In genomic region chr9:21724147-21724536, GRCm38 (mm10) we compare ENCODE assay signal across 7 mouse cellular contexts. TPM values are rescaled to one million over a fixed set of nuclear protein-coding genes. Genes with fewer than 3 reads are reported as not detected.
DNase-seq lines count a peak whose midpoint lies in the region; ATAC-seq and TF ChIP-seq lines count a peak whose summit lies in the region.

No protein-coding gene starts in this region.

- WGBS in embryonic facial prominence, embryonic 12.5 days: under 1% methylated on average over 18 of the region's 18 CpGs
- 2% methylated on average over 18 of the region's 18 CpGs for WGBS in heart, adult 2 months
- 0% methylated on average over 18 of the region's 18 CpGs for WGBS in limb, embryonic 13.5 days
- under 1% methylated on average over 18 of the region's 18 CpGs for WGBS in midbrain, embryonic 16.5 days

- peak overlapping the region; percentile 62 for H3K9ac ChIP-seq in embryonic facial prominence, embryonic 12.5 days
- H3K9ac ChIP-seq in heart, adult 2 months (ENCODE audit: low read depth, low read length): peak overlapping the region; percentile 65
- peak overlapping the region; percentile 78 for H3K9ac ChIP-seq in limb, embryonic 13.5 days
- H3K9ac ChIP-seq in midbrain, embryonic 16.5 days (ENCODE audit: low read depth, low read length): peak overlapping the region; percentile 78

- H3K27ac ChIP-seq in embryonic facial prominence, embryonic 12.5 days: peak overlapping the region; percentile 95
- peak overlapping the region; percentile 74 for H3K27ac ChIP-seq in heart, adult 2 months
- H3K27ac ChIP-seq in limb, embryonic 13.5 days: peak overlapping the region; percentile 95
- H3K27ac ChIP-seq in midbrain, embryonic 16.5 days (ENCODE audit: low read length): peak overlapping the region; percentile 93

- no peak for TF ChIP-seq CTCF in heart, adult 2 months (IDR thresholded peaks at IDR 0.05)

- no peaks in the 10 kb centered on the region for H3K9me3 ChIP-seq in embryonic facial prominence, embryonic 12.5 days
- no peaks in the 10 kb centered on the region for H3K9me3 ChIP-seq in limb, embryonic 13.5 days
- H3K9me3 ChIP-seq in midbrain, embryonic 16.5 days (replicated peaks; ENCODE audit: control insufficient read depth, low read length, poor library complexity, severe bottlenecking): no peaks in the 10 kb centered on the region

- no peak for TF ChIP-seq EP300 in heart, adult 2 months (IDR thresholded peaks at IDR 0.05; ENCODE audit: insufficient read depth, low read depth, low read length)

- H3K36me3 ChIP-seq in embryonic facial prominence, embryonic 12.5 days: peaks cover 11% of the 10 kb centered on the region; the same call in 1 of the 2 replicates
- H3K36me3 ChIP-seq in heart, adult 2 months (ENCODE audit: control insufficient read depth, insufficient read depth, low read length): no peaks in the 10 kb centered on the region
- H3K36me3 ChIP-seq in limb, embryonic 13.5 days: peaks cover 25% of the 10 kb centered on the region
- H3K36me3 ChIP-seq in midbrain, embryonic 16.5 days (ENCODE audit: control insufficient read depth, insufficient read depth, low read length): no peaks in the 10 kb centered on the region

- peak; percentile 92 for ATAC-seq in embryonic facial prominence, embryonic 12.5 days (ENCODE audit: insufficient number of reproducible peaks, insufficient read depth, low FRiP score, low TSS enrichment)
- ATAC-seq in limb, embryonic 13.5 days (ENCODE audit: low FRiP score, low read depth): peak; percentile 96
- ATAC-seq in midbrain, embryonic 16.5 days: peak; percentile 97

- H3K4me3 ChIP-seq in embryonic facial prominence, embryonic 12.5 days: peak overlapping the region; percentile 65
- peak overlapping the region; percentile 67 for H3K4me3 ChIP-seq in heart, adult 2 months
- H3K4me3 ChIP-seq in limb, embryonic 13.5 days: peak overlapping the region; percentile 76
- peak overlapping the region; percentile 71 for H3K4me3 ChIP-seq in midbrain, embryonic 16.5 days (ENCODE audit: low read depth, low read length)

- TF ChIP-seq POLR2A in heart, adult 2 months (IDR thresholded peaks at IDR 0.05; ENCODE audit: insufficient read depth, low read depth, low read length): peak; percentile 45; the same call in 1 of the 2 replicates

- peak overlapping the region; percentile 62 for H3K4me2 ChIP-seq in embryonic facial prominence, embryonic 12.5 days (replicated peaks)
- H3K4me2 ChIP-seq in limb, embryonic 13.5 days (replicated peaks): peak overlapping the region; percentile 81
- H3K4me2 ChIP-seq in midbrain, embryonic 16.5 days (ENCODE audit: low read length): peak overlapping the region; percentile 83

- intact Hi-C loops in heart, adult 2 months (cut with DNase I): no loop called here

- peak; percentile 94 for DNase-seq in adrenal gland, postnatal 25 days
- DNase-seq in heart, adult 2 months: peak; percentile 88 to 91
- DNase-seq in kidney, adult 8-10 months: peak; percentile 88 to 94
- DNase-seq in spleen, postnatal 10 days (ENCODE audit: low spot score in 2 of 2): peak; percentile 67 to 84

- no peaks in the 10 kb centered on the region for H3K27me3 ChIP-seq in embryonic facial prominence, embryonic 12.5 days
- no peaks in the 10 kb centered on the region for H3K27me3 ChIP-seq in heart, adult 2 months (ENCODE audit: control insufficient read depth, insufficient read depth, low read length)
- no peaks in the 10 kb centered on the region for H3K27me3 ChIP-seq in limb, embryonic 13.5 days
- H3K27me3 ChIP-seq in midbrain, embryonic 16.5 days (ENCODE audit: control insufficient read depth, insufficient read depth, low read depth, low read length): no peaks in the 10 kb centered on the region

- peaks cover 15% of the 10 kb centered on the region for H3K4me1 ChIP-seq in embryonic facial prominence, embryonic 12.5 days
- H3K4me1 ChIP-seq in heart, adult 2 months (ENCODE audit: control insufficient read depth, insufficient read depth, low read length): peaks cover 3% of the 10 kb centered on the region
- H3K4me1 ChIP-seq in limb, embryonic 13.5 days: peaks cover 23% of the 10 kb centered on the region
- H3K4me1 ChIP-seq in midbrain, embryonic 16.5 days (ENCODE audit: control insufficient read depth, insufficient read depth, low read length): peaks cover 17% of the 10 kb centered on the region

- no peaks in the 10 kb centered on the region for H3K79me2 ChIP-seq in heart, adult 2 months (replicated peaks; ENCODE audit: control insufficient read depth, insufficient read depth, low read length)

RNA-seq across cellular contexts. Expression of gene Ldlr, which starts 0.9 kb away (rescaled TPM):
- total RNA-seq in adrenal gland, postnatal 25 days (2021): 126 and 145 TPM in 2 replicates
- polyA plus RNA-seq in embryonic facial prominence, embryonic 12.5 days (2016; fragmentation: Nextera tagmentation; extraction: Ambion mirVana): 33.5 and 36.8 TPM in 2 replicates
- total RNA-seq in heart, adult 2 months (2021): 1 to 10 TPM; 3.4 to 4.2 TPM
- 7.2 and 10.2 TPM in 2 replicates for polyA plus RNA-seq in heart, adult 2 months (2012; rRNA removed)
- polyA plus RNA-seq in limb, embryonic 13.5 days (2015; fragmentation: Nextera tagmentation; extraction: Ambion mirVana): 30.8 and 31.2 TPM in 2 replicates
- polyA plus RNA-seq in midbrain, embryonic 16.5 days (2015; fragmentation: Nextera tagmentation; extraction: Ambion mirVana): 16.0 and 17.2 TPM in 2 replicates

RNA-seq across cellular contexts. Expression of gene Spc24, which starts 36.0 kb away (rescaled TPM):
- total RNA-seq in adrenal gland, postnatal 25 days (2021): 4.7 and 5.6 TPM in 2 replicates
- polyA plus RNA-seq in embryonic facial prominence, embryonic 12.5 days (2016; fragmentation: Nextera tagmentation; extraction: Ambion mirVana): 117 and 126 TPM in 2 replicates
- 1 to 10 TPM; 5.1 to 6.8 TPM for total RNA-seq in heart, adult 2 months (2021)
- polyA plus RNA-seq in heart, adult 2 months (2012; rRNA removed): 6.0 and 6.2 TPM in 2 replicates
- polyA plus RNA-seq in limb, embryonic 13.5 days (2015; fragmentation: Nextera tagmentation; extraction: Ambion mirVana): 109 and 117 TPM in 2 replicates
- polyA plus RNA-seq in midbrain, embryonic 16.5 days (2015; fragmentation: Nextera tagmentation; extraction: Ambion mirVana): 10.4 and 11.8 TPM in 2 replicates

Comparison
In these comparisons a context has a peak if more than half of its experiments do, and no peak if none do; other contexts are left out.
1. Peak in every context shown above with its lines: DNase-seq, ATAC-seq, H3K4me3 ChIP-seq and H3K27ac ChIP-seq.